Mouse (Mus musculus): Measurements from ENCODE around the gene Fam8a1.

Fam8a1 gene

DNA sequence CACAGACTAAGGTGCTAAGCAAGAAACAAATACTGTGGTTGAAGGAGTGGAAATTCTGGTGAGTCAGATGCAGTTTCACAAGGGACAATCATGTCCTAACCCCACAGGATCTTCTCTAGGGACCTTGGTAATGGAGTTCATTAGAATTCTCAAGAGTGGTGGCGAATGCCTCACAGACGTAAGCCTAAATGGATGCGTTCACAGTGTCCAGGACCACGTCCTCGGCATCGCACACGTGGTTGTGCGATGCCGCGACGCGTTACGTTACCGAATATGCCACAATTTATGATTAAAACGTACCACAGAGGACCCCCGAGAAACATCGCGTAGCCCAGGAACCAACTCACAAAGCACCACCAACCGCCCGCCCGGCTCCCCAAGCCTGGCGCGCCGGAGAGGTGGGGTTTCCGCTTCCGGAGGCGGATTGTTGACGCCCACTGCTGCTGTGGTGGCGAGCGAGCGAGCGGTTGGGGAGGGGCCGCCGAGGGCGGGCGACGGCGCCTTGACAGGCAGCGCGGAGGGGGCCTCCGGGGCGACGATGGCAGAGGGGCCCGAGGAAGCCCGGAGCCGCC is at the start of gene Fam8a1:
Gene Fam8a1, plus strand, starts transcription at position 475 of the 572 bp plus-strand sequence.
- DNase-seq (ENCODE audit: low spot score in 2 of 2) = peak; percentile 84 to 89

- DNase-seq (ENCODE audit: low spot score in 2 of 2) = peak in 1 of 2 experiments; percentile 49
Observed at GRCm38 (mm10) chr13:46619633-46620032, 49.7 kb upstream of the Fam8a1 start.

- no peak for DNase-seq (ENCODE audit: low spot score in 2 of 2)
Observed at GRCm38 (mm10) chr13:46620964-46621757, 48.2 kb upstream of the Fam8a1 start.

- DNase-seq (ENCODE audit: low spot score in 2 of 2) = no peak
Observed at GRCm38 (mm10) chr13:46626608-46627007, 42.7 kb upstream of the Fam8a1 start.

DNA sequence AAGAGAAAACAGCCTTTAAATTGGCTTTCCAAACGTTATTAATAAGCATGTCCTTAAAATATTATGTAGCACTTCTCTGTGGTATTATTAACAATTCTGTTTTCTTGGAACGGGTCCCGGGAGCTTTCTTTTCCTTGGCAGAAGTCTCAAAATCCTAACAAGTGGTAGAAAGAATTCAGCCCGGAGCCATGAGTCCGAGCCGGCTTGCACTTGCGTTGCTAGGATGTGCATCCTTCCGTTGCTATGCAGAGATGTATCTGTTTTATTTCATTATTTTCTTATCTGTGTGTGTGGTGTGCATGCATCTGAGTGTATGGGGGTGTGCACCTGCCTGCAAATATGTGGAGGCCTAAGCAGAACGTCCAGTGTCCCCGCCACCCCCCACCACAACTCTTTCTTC is 41.5 kb upstream of the Fam8a1 start:
- DNase-seq (ENCODE audit: low spot score in 2 of 2) = no peak

- no peak for DNase-seq (ENCODE audit: low spot score in 2 of 2)
Observed at GRCm38 (mm10) chr13:46629391-46629790, 39.9 kb upstream of the Fam8a1 start.

DNA sequence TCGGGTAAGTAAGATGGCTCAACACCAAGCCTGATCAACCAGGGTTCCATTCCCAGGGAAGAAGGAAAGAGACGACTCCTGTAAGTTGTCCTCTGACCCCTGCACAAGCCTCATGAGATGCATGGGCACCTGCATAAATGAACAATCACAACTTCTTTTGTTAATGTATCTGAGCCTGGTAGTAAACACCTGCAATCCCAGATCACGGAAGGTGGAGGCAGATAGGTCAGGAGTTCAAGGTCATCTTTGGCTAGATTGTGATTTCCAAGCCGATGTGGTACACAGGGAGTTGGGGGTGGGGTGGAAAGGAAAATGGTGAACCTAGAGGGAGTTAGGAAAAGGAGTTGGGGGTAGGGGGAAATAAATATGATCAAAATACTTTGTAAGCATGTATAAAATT is 36.5 kb upstream of the Fam8a1 start:
- DNase-seq (ENCODE audit: low spot score in 2 of 2) = no peak

GRCm38 (mm10) chr13:46633320-46634132 is 35.8 kb upstream of the Fam8a1 start:
- no peak for DNase-seq (ENCODE audit: low spot score in 2 of 2)

- DNase-seq (ENCODE audit: low spot score in 2 of 2) = peak in 1 of 2 experiments; percentile 7
Observed at GRCm38 (mm10) chr13:46634133-46634488, 35.2 kb upstream of the Fam8a1 start.

- no peak for DNase-seq (ENCODE audit: low spot score in 2 of 2)
Observed at GRCm38 (mm10) chr13:46640608-46641468, 28.5 kb upstream of the Fam8a1 start.

- DNase-seq (ENCODE audit: low spot score in 2 of 2) = no peak
Observed at GRCm38 (mm10) chr13:46642318-46642717, 27.0 kb upstream of the Fam8a1 start.

GRCm38 (mm10) chr13:46644175-46644574 is 25.1 kb upstream of the Fam8a1 start:
- DNase-seq (ENCODE audit: low spot score in 2 of 2) = no peak

GRCm38 (mm10) chr13:46645476-46645875 is 23.8 kb upstream of the Fam8a1 start:
- DNase-seq (ENCODE audit: low spot score in 2 of 2) = no peak

- DNase-seq (ENCODE audit: low spot score in 2 of 2) = no peak
Observed at GRCm38 (mm10) chr13:46651853-46652252, 17.5 kb upstream of the Fam8a1 start.

GRCm38 (mm10) chr13:46652671-46653070 is 16.7 kb upstream of the Fam8a1 start:
- DNase-seq (ENCODE audit: low spot score in 2 of 2) = no peak

GRCm38 (mm10) chr13:46653671-46654070 is 15.7 kb upstream of the Fam8a1 start:
- no peak for DNase-seq (ENCODE audit: low spot score in 2 of 2)

- DNase-seq (ENCODE audit: low spot score in 2 of 2) = no peak
Observed at GRCm38 (mm10) chr13:46654566-46654965, 14.8 kb upstream of the Fam8a1 start.

- DNase-seq (ENCODE audit: low spot score in 2 of 2) = no peak
Observed at GRCm38 (mm10) chr13:46659211-46659610, 10.1 kb upstream of the Fam8a1 start.

GRCm38 (mm10) chr13:46663461-46663964 is 5.8 kb upstream of the Fam8a1 start:
- peak in 1 of 2 experiments; percentile 11 for DNase-seq (ENCODE audit: low spot score in 2 of 2)

GRCm38 (mm10) chr13:46669620-46670271 is 424 bp downstream of the Fam8a1 start:
- peak in 1 of 2 experiments; percentile 11 for DNase-seq (ENCODE audit: low spot score in 2 of 2)

DNA sequence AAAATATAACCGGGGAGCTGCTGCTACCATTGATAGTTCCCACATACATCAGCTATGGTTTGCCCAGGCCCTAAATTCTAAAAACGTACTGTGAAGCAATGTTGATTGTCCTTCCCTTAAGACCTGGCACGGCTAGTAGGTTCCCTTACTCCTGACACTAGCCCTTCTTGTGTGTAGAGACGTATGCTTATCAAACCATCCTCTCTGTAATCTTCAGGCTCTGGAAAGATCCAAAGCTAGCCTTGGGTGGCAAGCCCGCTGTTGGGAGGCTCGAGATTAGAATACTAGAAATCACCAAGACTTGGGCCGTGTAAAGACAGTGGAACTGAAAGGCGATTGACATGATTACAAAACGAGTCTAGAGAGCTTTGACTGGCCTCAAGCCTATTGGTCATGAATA is 1.2 kb downstream of the Fam8a1 start:
- no peak for DNase-seq (ENCODE audit: low spot score in 2 of 2)

Data from natural killer cell, adult 2 months (primary cell).